Mouse (Mus musculus) CH12.LX (cell line): Measurements from ENCODE around the gene Dolk.

ENCODE experiments used
- BHLHE40 ChIP-seq: IDR thresholded peaks from 2 replicates; pipeline ENCODE4 v1.6.1; 2011; ENCODE audit warnings: mild to moderate bottlenecking, low read depth, low read length, improper control_type of control experiment
- CTCF ChIP-seq, 2 experiments: IDR thresholded peaks in 1 of 2; conservative IDR thresholded peaks in 1 of 2; 2 replicates each; pipeline ENCODE4 v1.5.1; 2011 to 2012; ENCODE audit warnings: low read depth in 2 of 2, low read length in 2 of 2, improper control_type of control experiment in 1 of 2, inconsistent platforms in 1 of 2, mild to moderate bottlenecking in 1 of 2, moderate library complexity in 1 of 2
- JUN ChIP-seq: IDR thresholded peaks from 2 replicates; pipeline ENCODE4 v1.6.1; 2011; ENCODE audit warnings: low read depth, mild to moderate bottlenecking, low read length, improper control_type of control experiment, moderate library complexity; ENCODE audit not compliant: insufficient read depth
- MAFK ChIP-seq: IDR thresholded peaks from 2 replicates; pipeline ENCODE4 v1.6.1; 2011; ENCODE audit warnings: low read length, improper control_type of control experiment; ENCODE audit not compliant: insufficient replicate concordance
- MEF2A ChIP-seq: IDR thresholded peaks from 2 replicates; pipeline ENCODE4 v1.6.1; 2014; ENCODE audit warnings: low read depth, mild to moderate bottlenecking, inconsistent platforms, low read length, improper control_type of control experiment, borderline replicate concordance
- MYC ChIP-seq: IDR thresholded peaks from 2 replicates; pipeline ENCODE4 v1.6.1; 2011; ENCODE audit warnings: low read depth, mild to moderate bottlenecking, improper control_type of control experiment, low read length
- POLR2A ChIP-seq: IDR thresholded peaks from 2 replicates; pipeline ENCODE4 v1.6.1; 2011; ENCODE audit warnings: low read depth, mild to moderate bottlenecking, improper control_type of control experiment, low read length
- RCOR1 ChIP-seq: conservative IDR thresholded peaks from 2 replicates; pipeline ENCODE4 v1.6.1; 2012; ENCODE audit warnings: low read depth, mild to moderate bottlenecking, inconsistent platforms, low read length, improper control_type of control experiment
- TBP ChIP-seq: conservative IDR thresholded peaks from 2 replicates; pipeline ENCODE4 v1.6.1; 2011; ENCODE audit warnings: low read depth, low read length, improper control_type of control experiment
- USF2 ChIP-seq: conservative IDR thresholded peaks from 2 replicates; pipeline ENCODE4 v1.6.1; 2011; ENCODE audit warnings: low read depth, low read length, improper control_type of control experiment
- ZC3H11A ChIP-seq: IDR thresholded peaks from 2 replicates; pipeline ENCODE4 v1.6.1; 2012; ENCODE audit warnings: low read depth, mild to moderate bottlenecking, inconsistent platforms, low read length, improper control_type of control experiment
- ZMIZ1 ChIP-seq: IDR thresholded peaks from 2 replicates; pipeline ENCODE4 v1.6.1; 2012; ENCODE audit warnings: low read depth, mild to moderate bottlenecking, inconsistent platforms, low read length, improper control_type of control experiment

DNA sequence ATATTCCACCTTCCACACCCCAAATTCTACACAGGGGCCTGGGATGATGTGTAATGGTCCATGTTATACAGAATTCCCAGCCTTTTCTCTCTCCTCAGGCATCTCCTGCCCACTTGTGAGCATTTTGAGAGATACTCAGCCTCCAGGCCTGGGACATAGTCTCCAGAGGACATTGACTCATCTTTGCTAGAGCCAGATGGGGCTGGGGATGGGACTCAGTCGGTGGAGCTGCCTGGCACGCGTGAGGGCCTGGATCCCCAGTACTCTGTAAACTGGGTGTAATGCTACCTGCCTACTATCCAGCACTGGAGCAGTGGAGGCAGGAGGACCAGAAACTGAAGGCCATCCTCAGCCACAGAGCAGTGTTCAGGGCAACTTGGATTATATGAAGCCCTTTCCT, 37.0 kb downstream of the Dolk start:
- TF ChIP-seq CTCF (conservative IDR thresholded peaks at IDR 0.05 in 1 of 2, IDR thresholded peaks at IDR 0.05 in 1 of 2; ENCODE audit: low read depth in 2 of 2, low read length in 2 of 2) (no peak), ZC3H11A (no peak), JUN (no peak), MAFK (no peak), USF2 (no peak), MYC (no peak), TBP (no peak), MEF2A (no peak), ZMIZ1 (no peak), POLR2A (no peak), RCOR1 (no peak), BHLHE40 (no peak)
